Mouse (Mus musculus) liver, postnatal 0 days (tissue): ENCODE measurements around the gene Sfta2. TPM values are rescaled to one million over a fixed set of nuclear protein-coding genes. Genes with fewer than 3 reads are reported as not detected.

Experiments
- ATAC-seq: fragments of 200-750 bp; cut with Nextera tagmentation; 2 replicates; pipeline ENCODE4 v1.8.0; 2017; ENCODE audit warnings: mild to moderate bottlenecking, moderate library complexity
- DNase-seq: peaks from one replicate; pipeline ENCODE4 v3.0.0-alpha.2; 2016
- H3K27ac ChIP-seq: fragments of 300-500 bp; sonication (generic); 2 replicates; pipeline ENCODE4 v1.5.1; 2014; ENCODE audit warnings: antibody characterized with exemption, moderate library complexity, mild to moderate bottlenecking, low read depth
- H3K27me3 ChIP-seq: fragments of 300-500 bp; sonication (generic); 2 replicates; pipeline ENCODE4 v1.6.1; 2014; ENCODE audit warnings: low read length, control low read depth, mixed read lengths; ENCODE audit not compliant: insufficient read depth
- H3K36me3 ChIP-seq: fragments of 300-500 bp; sonication (generic); replicated peaks from 2 replicates; pipeline ENCODE4 v1.6.1; 2014; ENCODE audit warnings: mild to moderate bottlenecking, control low read depth, low read length, moderate library complexity, mixed read lengths; ENCODE audit not compliant: insufficient read depth
- H3K4me1 ChIP-seq: fragments of 300-500 bp; sonication (generic); 2 replicates; pipeline ENCODE4 v1.6.1; 2014; ENCODE audit warnings: antibody characterized with exemption, mild to moderate bottlenecking, control low read depth; ENCODE audit not compliant: insufficient read depth
- H3K4me2 ChIP-seq: fragments of 300-500 bp; sonication (generic); 2 replicates; pipeline ENCODE4 v1.6.1; 2014; ENCODE audit warnings: low read depth, mild to moderate bottlenecking, low read length, moderate library complexity, mixed read lengths
- H3K4me3 ChIP-seq: fragments of 300-500 bp; sonication (generic); 2 replicates; pipeline ENCODE4 v1.5.1; 2014; ENCODE audit warnings: low read depth, low read length
- H3K9ac ChIP-seq: fragments of 300-500 bp; sonication (generic); replicated peaks from 2 replicates; pipeline ENCODE4 v1.6.1; 2014; ENCODE audit warnings: mild to moderate bottlenecking, moderate library complexity
- H3K9me3 ChIP-seq: fragments of 300-500 bp; sonication (generic); 2 replicates; pipeline ENCODE4 v1.6.1; 2016; ENCODE audit warnings: mild to moderate bottlenecking, control low read depth, low read length, mixed read lengths
- CTCF ChIP-seq: sonication (generic); IDR thresholded peaks from 2 replicates; pipeline ENCODE4 v1.5.1; 2016; ENCODE audit warnings: antibody characterized with exemption, low read depth
- EP300 ChIP-seq: IDR thresholded peaks from 2 replicates; pipeline ENCODE4 v1.6.1; 2016; ENCODE audit warnings: antibody characterized with exemption, low read depth, mild to moderate bottlenecking
- WGBS: fragments of 180-500 bp; shearing (Covaris S2); extraction: QIAGEN DNeasy Blood & Tissue Kit; methylation state at CpG from one replicate; pipeline ENCODE4 v1.1.7; 2014; ENCODE audit not compliant: insufficient replicate concordance; 5-methylcytosine and 5-hydroxymethylcytosine counted together
- polyA plus RNA-seq: library from polyadenylated mRNA; unstranded; fragments of >200 nt; fragmentation: Nextera tagmentation; extraction: Ambion mirVana; gene quantifications from 2 replicates; pipeline ENCODE4 v1.2.1, GENCODE M21; 2015

Gene Sfta2
- polyA plus RNA-seq, 1 experiment from 2014 or later = not detected

DNA sequence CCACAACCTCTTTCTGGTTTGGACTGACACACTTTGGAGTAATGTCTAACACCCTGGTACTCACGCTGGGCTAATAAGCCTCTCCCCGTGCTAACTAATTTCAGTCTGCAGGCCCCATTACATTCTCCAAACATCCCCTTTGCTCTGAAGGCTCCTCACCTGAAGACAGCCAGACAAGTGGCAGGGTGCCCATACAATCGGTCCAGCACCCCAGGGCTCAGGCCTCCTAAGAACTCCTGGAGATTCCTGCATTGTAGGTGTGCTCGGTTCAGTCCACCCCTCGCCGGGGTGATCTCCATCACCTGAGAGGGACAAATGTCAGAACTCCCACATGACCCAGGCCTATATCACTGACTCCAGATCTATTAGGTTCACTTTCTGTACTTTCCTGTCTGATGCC is 71.2 kb downstream of the Sfta2 start:
- Histone ChIP-seq H3K9ac (no peak overlapping the region), H3K4me1 (peaks cover 3% of the 10 kb centered on the region), H3K4me3 (no peak overlapping the region), H3K27me3 (no peaks in the 10 kb centered on the region), H3K9me3 (no peaks in the 10 kb centered on the region), H3K27ac (no peak overlapping the region), H3K4me2 (no peak overlapping the region), H3K36me3 (0 out of 2 replicates have a peak, but pooled peaks cover 5% of the 10 kb centered on the region)
- ATAC-seq = no peak
- TF ChIP-seq CTCF = no peak
- no peak for TF ChIP-seq EP300
- no peak for DNase-seq
- WGBS = 84% methylated on average over 6 of the region's 6 CpGs

DNA sequence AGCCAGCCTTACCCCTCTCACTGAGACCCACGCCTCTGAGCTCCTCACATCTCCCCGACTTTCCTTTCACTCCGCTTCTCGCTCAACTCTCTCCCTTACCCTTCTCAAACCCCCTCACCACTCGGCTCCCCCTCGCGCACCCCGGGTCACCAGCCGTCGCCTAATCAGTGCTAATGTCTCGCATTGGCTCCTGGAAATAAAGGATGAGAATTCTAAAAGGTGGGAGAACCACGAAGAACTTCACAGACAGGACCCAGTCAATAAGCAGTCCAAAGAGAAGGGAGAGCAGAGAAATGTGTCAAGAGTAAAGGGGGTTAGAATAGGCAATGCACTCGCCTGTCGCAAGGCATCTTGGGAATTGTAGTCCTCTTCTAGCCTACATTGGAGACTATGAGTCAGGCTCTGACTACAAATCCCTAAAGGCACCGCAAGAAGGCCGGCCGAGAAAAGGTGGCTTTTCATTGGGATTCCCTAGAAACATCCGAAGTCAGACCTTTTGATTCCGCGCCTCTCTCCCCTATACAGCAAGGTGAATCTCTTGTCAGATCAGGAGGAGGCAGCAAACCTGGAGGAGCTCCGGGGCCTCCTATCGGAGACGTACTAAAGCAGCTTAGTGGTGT is 72.2 kb downstream of the Sfta2 start, which contains the start of gene Gtf2h4:
Gene Gtf2h4, minus strand, starts transcription at position 324 of the 620 bp plus-strand sequence.
- WGBS = 1% methylated on average over 23 of the region's 23 CpGs
- DNase-seq = peak; percentile 83
- H3K4me1 ChIP-seq = peaks cover 3% of the 10 kb centered on the region
- H3K9me3 ChIP-seq = no peaks in the 10 kb centered on the region
- ATAC-seq = peak; percentile 100
- H3K4me3 ChIP-seq = peak within 1 kb of the TSS; percentile 84
- 0 out of 2 replicates have a peak, but pooled peaks cover 5% of the 10 kb centered on the region for H3K36me3 ChIP-seq
- H3K4me2 ChIP-seq = peak within 1 kb of the TSS; percentile 93
- H3K27ac ChIP-seq = 0 out of 2 replicates have a peak within 1 kb of the TSS, but pooled peaks have one; percentile 34
- TF ChIP-seq EP300 (no peak), CTCF (no peak)
- H3K27me3 ChIP-seq = no peaks in the 10 kb centered on the region
- H3K9ac ChIP-seq = peak within 1 kb of the TSS; percentile 90

DNA sequence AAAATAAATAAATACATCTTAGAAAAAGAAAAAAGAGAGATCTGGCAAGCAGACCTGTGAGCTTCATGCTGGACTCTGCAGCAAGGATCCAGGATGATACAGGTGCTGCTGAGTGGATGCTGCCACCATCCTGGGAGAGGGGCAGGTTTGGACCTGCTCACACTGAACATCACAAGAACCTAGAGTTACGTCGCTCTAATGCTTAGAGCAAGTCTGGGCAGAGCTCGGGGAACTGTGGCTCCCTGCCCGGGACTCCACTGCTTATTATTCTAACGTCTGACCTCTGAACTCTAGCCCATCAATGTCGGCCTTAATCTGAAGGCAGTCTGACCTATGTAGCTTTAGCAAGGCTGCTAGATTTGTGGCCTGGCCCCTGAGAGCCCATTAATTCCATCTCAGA is 79.2 kb downstream of the Sfta2 start:
- ATAC-seq = no peak
- no peak for DNase-seq
- Histone ChIP-seq H3K27ac (no peak overlapping the region), H3K9me3 (no peaks in the 10 kb centered on the region), H3K4me2 (no peak overlapping the region), H3K4me3 (no peak overlapping the region), H3K27me3 (no peaks in the 10 kb centered on the region), H3K4me1 (no peaks in the 10 kb centered on the region), H3K9ac (no peak overlapping the region), H3K36me3 (no peaks in the 10 kb centered on the region)
- WGBS = 45% methylated on average over 6 of the region's 6 CpGs
- TF ChIP-seq CTCF = no peak
- no peak for TF ChIP-seq EP300

DNA sequence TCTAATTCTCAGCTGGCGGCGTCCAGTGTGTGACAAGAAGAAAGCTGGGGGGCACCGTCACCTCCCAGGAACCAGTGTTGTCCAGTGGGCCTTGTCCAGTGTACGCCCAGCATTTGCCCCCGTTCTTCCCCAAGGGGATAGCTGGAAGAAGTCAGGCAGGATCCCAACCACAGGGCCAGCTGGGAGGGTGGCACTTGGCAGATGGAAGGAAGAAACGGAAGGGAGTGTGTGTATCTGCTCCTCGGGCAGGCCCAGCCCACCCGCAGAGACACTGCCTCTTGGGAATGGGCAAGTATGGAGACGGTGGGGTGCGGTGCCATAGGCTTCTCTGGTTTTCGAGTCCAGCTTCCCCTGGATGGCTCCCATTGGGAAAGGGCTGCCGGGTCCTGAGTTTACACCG is 80.6 kb downstream of the Sfta2 start:
- H3K4me2 ChIP-seq = no peak overlapping the region
- 70% methylated on average over 13 of the region's 13 CpGs for WGBS
- no peak overlapping the region for H3K9ac ChIP-seq
- no peak overlapping the region for H3K27ac ChIP-seq
- no peak overlapping the region for H3K4me3 ChIP-seq
- ATAC-seq (no peak), DNase-seq (no peak)
- H3K9me3 ChIP-seq = no peaks in the 10 kb centered on the region
- H3K27me3 ChIP-seq = no peaks in the 10 kb centered on the region
- H3K36me3 ChIP-seq = no peaks in the 10 kb centered on the region
- H3K4me1 ChIP-seq = no peaks in the 10 kb centered on the region
- TF ChIP-seq CTCF (no peak), EP300 (no peak)

DNA sequence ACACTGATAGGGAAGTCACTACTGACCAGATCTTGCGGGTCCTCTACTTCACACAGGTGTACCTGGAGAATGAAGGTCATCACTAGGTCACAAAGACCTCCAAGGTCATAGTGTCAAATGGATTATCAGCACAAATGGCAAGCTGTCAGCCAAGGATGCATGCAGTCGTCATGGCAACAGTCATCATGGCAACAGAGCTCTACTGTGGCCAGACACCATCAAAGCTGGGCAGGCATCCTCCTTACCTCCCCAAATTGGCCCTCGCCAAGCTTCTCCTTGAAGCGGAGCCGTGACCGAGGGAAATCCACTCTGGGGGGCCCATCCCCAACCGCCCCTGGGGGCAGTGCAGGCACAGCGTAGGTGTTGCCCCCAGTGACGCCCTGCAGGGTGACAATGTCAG is 83.7 kb downstream of the Sfta2 start:
- TF ChIP-seq CTCF (no peak), EP300 (no peak)
- H3K4me2 ChIP-seq = no peak overlapping the region
- H3K9ac ChIP-seq = no peak overlapping the region
- no peaks in the 10 kb centered on the region for H3K27me3 ChIP-seq
- H3K4me1 ChIP-seq = no peaks in the 10 kb centered on the region
- no peak overlapping the region for H3K27ac ChIP-seq
- H3K4me3 ChIP-seq = no peak overlapping the region
- ATAC-seq (no peak), DNase-seq (no peak)
- 68% methylated on average over 9 of the region's 9 CpGs for WGBS
- H3K36me3 ChIP-seq = no peaks in the 10 kb centered on the region
- no peaks in the 10 kb centered on the region for H3K9me3 ChIP-seq

DNA sequence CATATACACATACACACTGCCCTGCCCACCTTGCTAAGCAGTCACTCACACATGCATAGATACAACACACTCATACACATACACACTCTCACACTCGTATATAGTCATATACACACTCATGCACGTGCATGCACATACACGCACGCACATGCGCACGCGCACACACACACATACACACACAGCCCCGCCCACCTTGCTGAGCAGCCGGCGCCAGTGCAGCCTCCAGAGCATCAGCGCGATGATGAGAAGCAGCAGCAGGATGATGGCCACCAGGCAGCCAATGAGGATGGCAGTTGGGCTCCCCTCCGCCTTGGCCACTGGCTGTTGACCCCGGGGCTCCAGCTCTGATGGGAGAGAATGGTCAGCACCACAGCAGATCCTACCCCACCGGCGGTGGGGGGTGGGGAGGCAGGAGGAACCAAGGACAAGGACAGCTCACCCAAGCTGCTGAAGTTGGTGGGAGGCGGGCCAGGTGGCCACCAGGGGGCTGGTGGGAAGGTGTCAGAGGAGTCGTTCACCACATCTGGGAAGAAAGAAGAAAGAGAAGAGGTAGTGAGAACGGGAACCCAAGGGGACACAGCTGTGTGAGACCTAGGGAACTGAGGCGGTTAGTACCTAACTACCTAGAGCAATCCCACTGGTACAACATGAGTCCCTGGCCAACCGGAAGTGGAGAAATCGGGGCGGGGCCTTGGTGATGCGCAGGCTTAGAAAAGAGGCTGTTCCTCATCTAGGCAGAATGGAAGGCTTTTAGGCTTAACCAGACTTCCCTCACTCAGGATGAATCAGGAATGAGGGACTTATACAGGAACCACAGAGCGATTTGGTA is 87.2 kb downstream of the Sfta2 start:
- ATAC-seq (no peak), DNase-seq (peak; percentile 51)
- no peaks in the 10 kb centered on the region for H3K27me3 ChIP-seq
- no peaks in the 10 kb centered on the region for H3K9me3 ChIP-seq
- no peak overlapping the region for H3K9ac ChIP-seq
- H3K4me2 ChIP-seq = no peak overlapping the region
- H3K27ac ChIP-seq = no peak overlapping the region
- no peak overlapping the region for H3K4me3 ChIP-seq
- no peaks in the 10 kb centered on the region for H3K36me3 ChIP-seq
- TF ChIP-seq CTCF = peak; percentile 25
- TF ChIP-seq EP300 = no peak
- H3K4me1 ChIP-seq = no peaks in the 10 kb centered on the region
- 75% methylated on average over 25 of the region's 25 CpGs for WGBS
